Mouse (Mus musculus) brain, adult 10 weeks (tissue): Measurements from ENCODE around the gene Prox2. TPM values are rescaled to one million over a fixed set of nuclear protein-coding genes. Genes with fewer than 3 reads are reported as not detected.

ENCODE experiments used
- polyA plus RNA-seq: library from polyadenylated mRNA; stranded (reverse); fragments of 350-450 nt; fragmentation: Illumina TruSeq; extraction: RNeasy Lipid Tissue Mini Kit (QIAGEN cat#74804); gene quantifications from one replicate; pipeline ENCODE4 v1.2.3, GENCODE M21; 2015; ENCODE audit warnings: low read depth, low replicate concordance

Gene Prox2
- 1.4 TPM for polyA plus RNA-seq

GRCm38 (mm10) chr12:85110698-85111592 lies at the start of gene Prox2, which contains the start of gene Dlst:
Gene Prox2 (minus strand): TSS chr12:85110759.
Gene Dlst (plus strand): TSS chr12:85110833.

GRCm38 (mm10) chr12:85151002-85151774 lies 40.6 kb upstream of the Prox2 start, which contains the start of gene Rps6kl1:
Gene Rps6kl1 (minus strand): TSS chr12:85151264.

Other genes with a start within 250 kb of the Prox2 start
- gene Ltbp2, start 234.2 kb downstream of the Prox2 start, polyA plus RNA-seq: 0.34 TPM
- 57.0 TPM for gene Fcf1, start 139.9 kb downstream of the Prox2 start, polyA plus RNA-seq
- 70.1 TPM for gene Arel1, start 139.9 kb downstream of the Prox2 start, polyA plus RNA-seq
- 67.7 TPM for gene Ylpm1, start 114.4 kb downstream of the Prox2 start, polyA plus RNA-seq
- gene Dlst, start 74 bp upstream of the Prox2 start, polyA plus RNA-seq: 147 TPM
- gene Rps6kl1, start 40.5 kb upstream of the Prox2 start, polyA plus RNA-seq: 24.5 TPM
- gene Pgf, start 67.0 kb upstream of the Prox2 start, polyA plus RNA-seq: 4.8 TPM
- 64.8 TPM for gene Eif2b2, start 108.7 kb upstream of the Prox2 start, polyA plus RNA-seq
- 16.3 TPM for gene Mlh3, start 159.8 kb upstream of the Prox2 start, polyA plus RNA-seq
- 77.3 TPM for gene Acyp1, start 177.7 kb upstream of the Prox2 start, polyA plus RNA-seq
- 1.7 TPM for gene Zc2hc1c, start 177.8 kb upstream of the Prox2 start, polyA plus RNA-seq
- gene Nek9, start 228.6 kb upstream of the Prox2 start, polyA plus RNA-seq: 28.4 TPM